9 mouse cellular contexts compared by ENCODE assay signal in genomic region chr1:161037599-161037998, GRCm38 (mm10). TPM values are rescaled to one million over a fixed set of nuclear protein-coding genes. Genes with fewer than 3 reads are reported as not detected.
DNase-seq lines count a peak whose midpoint lies in the region; ATAC-seq and TF ChIP-seq lines count a peak whose summit lies in the region.
"Had no signal": no experiment of that assay in that cellular context is flagged by ENCODE, and none has a peak within 500 bp of the region (broad histone marks: within the 10 kb centered on the region; RNA-seq: fewer than 3 reads in every experiment).

No protein-coding gene starts in this region.

- no peak for TF ChIP-seq EP300 in ES-Bruce4 (IDR thresholded peaks at IDR 0.05; ENCODE audit: insufficient read depth, low read depth, low read length)

- peak overlapping the region; percentile 80 for H3K4me3 ChIP-seq in heart, embryonic 10.5 days
- H3K4me3 ChIP-seq in ES-Bruce4 (ENCODE audit: low read depth, low read length): peak overlapping the region; percentile 89
- peak overlapping the region; percentile 11 for H3K4me3 ChIP-seq in forebrain, postnatal 0 days (ENCODE audit: low read depth, low read length)
- peak overlapping the region; percentile 67 for H3K4me3 ChIP-seq in midbrain, embryonic 10.5 days

- no peak for TF ChIP-seq CTCF in ES-Bruce4 (IDR thresholded peaks at IDR 0.05; ENCODE audit: low read depth, low read length)
- TF ChIP-seq CTCF in forebrain, postnatal 0 days (IDR thresholded peaks at IDR 0.05; ENCODE audit: low read depth): no peak

- WGBS in heart, embryonic 10.5 days: 34% methylated on average over 3 of the region's 3 CpGs
- 21% methylated on average over 3 of the region's 3 CpGs for WGBS in forebrain, postnatal 0 days
- WGBS in midbrain, embryonic 10.5 days: 37% methylated on average over 3 of the region's 3 CpGs

- no peaks in the 10 kb centered on the region for H3K27me3 ChIP-seq in heart, embryonic 10.5 days (ENCODE audit: insufficient read depth, poor library complexity, severe bottlenecking)
- H3K27me3 ChIP-seq in ES-Bruce4 (ENCODE audit: control insufficient read depth, insufficient read depth, low read length, poor library complexity, severe bottlenecking): no peaks in the 10 kb centered on the region
- no peaks in the 10 kb centered on the region for H3K27me3 ChIP-seq in forebrain, postnatal 0 days (ENCODE audit: insufficient read depth, low read length)
- H3K27me3 ChIP-seq in midbrain, embryonic 10.5 days (ENCODE audit: low read depth, poor library complexity, severe bottlenecking): no peaks in the 10 kb centered on the region
- H3K27me3 ChIP-seq: Patski had no signal

- no peak for TF ChIP-seq POLR2A in ES-Bruce4 (IDR thresholded peaks at IDR 0.05; ENCODE audit: insufficient read depth, low read length)

- ATAC-seq in forebrain, postnatal 0 days: no peak
- ATAC-seq: Patski had no signal

- H3K4me2 ChIP-seq in forebrain, postnatal 0 days (ENCODE audit: low read depth): peak overlapping the region; percentile 84

- intact Hi-C loops in heart, postnatal 36 days (cut with DNase I): no loop called here

- H3K9ac ChIP-seq in ES-Bruce4 (ENCODE audit: low read depth, poor library complexity, severe bottlenecking): peak overlapping the region; percentile 88
- no peak overlapping the region for H3K9ac ChIP-seq in forebrain, postnatal 0 days

- H3K36me3 ChIP-seq in heart, embryonic 10.5 days: peaks cover 46% of the 10 kb centered on the region
- peaks cover 45% of the 10 kb centered on the region for H3K36me3 ChIP-seq in ES-Bruce4 (ENCODE audit: control insufficient read depth, insufficient read depth, low read length, poor library complexity, severe bottlenecking)
- H3K36me3 ChIP-seq in forebrain, postnatal 0 days (ENCODE audit: insufficient read depth): peaks cover 33% of the 10 kb centered on the region
- peaks cover 73% of the 10 kb centered on the region for H3K36me3 ChIP-seq in midbrain, embryonic 10.5 days

- H3K9me3 ChIP-seq in heart, embryonic 10.5 days: no peaks in the 10 kb centered on the region
- H3K9me3 ChIP-seq in ES-Bruce4 (replicated peaks; ENCODE audit: control insufficient read depth, insufficient read depth, low read length, poor library complexity, severe bottlenecking): peaks cover 2% of the 10 kb centered on the region; the same call in 1 of the 2 replicates
- no peaks in the 10 kb centered on the region for H3K9me3 ChIP-seq in forebrain, postnatal 0 days (ENCODE audit: low read length)
- H3K9me3 ChIP-seq in midbrain, embryonic 10.5 days (replicated peaks): no peaks in the 10 kb centered on the region

- H3K4me1 ChIP-seq in heart, embryonic 10.5 days: peaks cover 4% of the 10 kb centered on the region; the same call in 1 of the 2 replicates
- no peaks in the 10 kb centered on the region for H3K4me1 ChIP-seq in ES-Bruce4 (ENCODE audit: control insufficient read depth, insufficient read depth, low read length)
- peaks cover 11% of the 10 kb centered on the region; the same call in 1 of the 2 replicates for H3K4me1 ChIP-seq in forebrain, postnatal 0 days (ENCODE audit: insufficient read depth)
- peaks cover 45% of the 10 kb centered on the region for H3K4me1 ChIP-seq in midbrain, embryonic 10.5 days

- no peak for DNase-seq in heart, embryonic 10.5 days (ENCODE audit: low spot score)
- no peak for DNase-seq in heart, postnatal 36 days
- no peak for DNase-seq in forebrain, postnatal 0 days
- no peak for DNase-seq in midbrain, embryonic 10.5 days (ENCODE audit: low spot score)
- DNase-seq in cerebellum, postnatal 4 days (ENCODE audit: low spot score in 2 of 2): no peak
- no peak for DNase-seq in urinary bladder, postnatal 14 days (ENCODE audit: low spot score)
- no peak for DNase-seq in frontal cortex, postnatal 10 days (ENCODE audit: low spot score in 2 of 2)

- H3K27ac ChIP-seq in heart, embryonic 10.5 days: peak overlapping the region; percentile 98; the same call in 1 of the 2 replicates
- peak overlapping the region; percentile 88 for H3K27ac ChIP-seq in ES-Bruce4 (ENCODE audit: insufficient read depth, low read length)
- no peak overlapping the region for H3K27ac ChIP-seq in forebrain, postnatal 0 days (ENCODE audit: low read depth, low read length)
- peak overlapping the region; percentile 97 for H3K27ac ChIP-seq in midbrain, embryonic 10.5 days (replicated peaks)

RNA-seq across cellular contexts. Expression of gene Zbtb37, which starts 3.0 kb away (rescaled TPM):
- 6.9 and 8.7 TPM in 2 replicates for polyA plus RNA-seq in heart, embryonic 10.5 days (2016; fragmentation: Nextera tagmentation; extraction: Ambion mirVana)
- total RNA-seq in heart, postnatal 36 days (2021): 10 to 100 TPM; 10.6 to 14.8 TPM
- polyA plus RNA-seq in ES-Bruce4 (2011; ENCODE audit: insufficient read depth, insufficient read length, low read depth, missing spikeins): 13.8 and 15.5 TPM in 2 replicates
- 19.7 and 30.2 TPM in 2 replicates for total RNA-seq in forebrain, postnatal 0 days (2014; rRNA removed)
- 3.7 and 7.9 TPM in 2 replicates for polyA plus RNA-seq in forebrain, postnatal 0 days (2015; fragmentation: Nextera tagmentation; extraction: Ambion mirVana)
- polyA plus RNA-seq in midbrain, embryonic 10.5 days (2016; fragmentation: Nextera tagmentation; extraction: Ambion mirVana): 5.3 and 6.7 TPM in 2 replicates

RNA-seq across cellular contexts. Expression of gene Dars2, which starts 32.9 kb away (rescaled TPM):
- 47.8 and 57.3 TPM in 2 replicates for polyA plus RNA-seq in heart, embryonic 10.5 days (2016; fragmentation: Nextera tagmentation; extraction: Ambion mirVana)
- 10 to 100 TPM; 23.8 to 25.5 TPM for total RNA-seq in heart, postnatal 36 days (2021)
- polyA plus RNA-seq in ES-Bruce4 (2011; ENCODE audit: insufficient read depth, insufficient read length, low read depth, missing spikeins): 45.4 and 46.1 TPM in 2 replicates
- total RNA-seq in forebrain, postnatal 0 days (2014; rRNA removed): 25.8 and 27.7 TPM in 2 replicates
- polyA plus RNA-seq in forebrain, postnatal 0 days (2015; fragmentation: Nextera tagmentation; extraction: Ambion mirVana): 28.9 and 29.3 TPM in 2 replicates
- 62.5 and 72.3 TPM in 2 replicates for polyA plus RNA-seq in midbrain, embryonic 10.5 days (2016; fragmentation: Nextera tagmentation; extraction: Ambion mirVana)

RNA-seq across cellular contexts. Expression of gene Cenpl, which starts 32.9 kb away (rescaled TPM):
- polyA plus RNA-seq in heart, embryonic 10.5 days (2016; fragmentation: Nextera tagmentation; extraction: Ambion mirVana): 21.6 and 25.5 TPM in 2 replicates
- 1 to 10 TPM in 1 of 2 experiments, under 1 TPM in 1; 0.83 to 1.7 TPM for total RNA-seq in heart, postnatal 36 days (2021)
- polyA plus RNA-seq in ES-Bruce4 (2011; ENCODE audit: insufficient read depth, insufficient read length, low read depth, missing spikeins): 16.2 and 16.4 TPM in 2 replicates
- 1.7 and 2.6 TPM in 2 replicates for total RNA-seq in forebrain, postnatal 0 days (2014; rRNA removed)
- polyA plus RNA-seq in forebrain, postnatal 0 days (2015; fragmentation: Nextera tagmentation; extraction: Ambion mirVana): 5.1 and 6.5 TPM in 2 replicates
- 40.3 and 40.6 TPM in 2 replicates for polyA plus RNA-seq in midbrain, embryonic 10.5 days (2016; fragmentation: Nextera tagmentation; extraction: Ambion mirVana)

RNA-seq across cellular contexts. Expression of gene Serpinc1, which starts 59.2 kb away (rescaled TPM):
- polyA plus RNA-seq in heart, embryonic 10.5 days (2016; fragmentation: Nextera tagmentation; extraction: Ambion mirVana): 1.7 and 32.9 TPM in 2 replicates
- under 1 TPM; 0.06 to 0.24 TPM for total RNA-seq in heart, postnatal 36 days (2021)
- polyA plus RNA-seq in ES-Bruce4 (2011; ENCODE audit: insufficient read depth, insufficient read length, low read depth, missing spikeins): 0.75 and 1.1 TPM in 2 replicates
- 0.10 and 0.15 TPM in 2 replicates for total RNA-seq in forebrain, postnatal 0 days (2014; rRNA removed)
- 1.2 and 2.3 TPM in 2 replicates for polyA plus RNA-seq in forebrain, postnatal 0 days (2015; fragmentation: Nextera tagmentation; extraction: Ambion mirVana)
- polyA plus RNA-seq in midbrain, embryonic 10.5 days (2016; fragmentation: Nextera tagmentation; extraction: Ambion mirVana): 2.0 and 2.3 TPM in 2 replicates

Comparison
In these comparisons a context has a peak if more than half of its experiments do, and no peak if none do; other contexts are left out.
1. H3K4me3 ChIP-seq: peak in every context shown above with its lines; median percentile 89 in ES-Bruce4; 80 in heart, embryonic 10.5 days; 67 in midbrain, embryonic 10.5 days; 11 in forebrain, postnatal 0 days.